Mouse (Mus musculus) spleen, adult 2 months (tissue): ENCODE data around the gene Nabp2.

Experiments used
- CTCF ChIP-seq: fragments of 200-500 bp; IDR thresholded peaks from 2 replicates; pipeline ENCODE4 v1.5.1; 2011; ENCODE audit warnings: mild to moderate bottlenecking, inconsistent platforms; ENCODE audit not compliant: insufficient read depth, insufficient read length, insufficient replicate concordance; ENCODE audit errors: extremely low read depth
- POLR2A ChIP-seq: fragments of 200-500 bp; IDR thresholded peaks from 2 replicates; pipeline ENCODE4 v1.6.1; 2011; ENCODE audit warnings: low read depth, low read length, inconsistent platforms

DNA sequence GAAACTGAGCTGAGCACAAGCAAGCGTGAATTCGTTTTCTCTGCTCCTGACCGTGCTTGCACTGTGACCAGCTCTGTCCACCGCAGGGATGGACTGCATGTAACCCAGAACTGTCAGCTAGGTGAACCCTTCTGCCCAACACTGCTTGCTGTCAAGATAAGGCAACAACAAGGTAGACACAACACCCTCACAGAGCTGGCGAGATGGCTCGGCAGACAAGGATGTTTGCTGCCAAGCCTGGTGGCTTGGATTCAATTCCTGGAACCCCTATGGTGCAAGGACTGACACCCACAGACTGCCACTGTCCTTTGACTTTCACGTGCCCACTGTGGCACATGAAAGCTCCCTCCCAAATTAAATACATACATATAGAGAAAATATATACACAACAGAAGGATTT, 7.4 kb downstream of the Nabp2 start:
- TF ChIP-seq CTCF = no peak
- TF ChIP-seq POLR2A = no peak
